Mouse (Mus musculus) embryonic facial prominence, embryonic 15.5 days (tissue): ENCODE measurements around the gene Cfd. TPM values are rescaled to one million over a fixed set of nuclear protein-coding genes. Genes with fewer than 3 reads are reported as not detected.

ENCODE experiments used
- ATAC-seq: fragments of 200-750 bp; cut with Nextera tagmentation; 2 replicates; pipeline ENCODE4 v1.8.0; 2017; ENCODE audit warnings: low read depth, moderate TSS enrichment; ENCODE audit not compliant: insufficient number of reproducible peaks, low FRiP score, low TSS enrichment
- H3K27ac ChIP-seq: fragments of 300-500 bp; sonication (generic); replicated peaks from 2 replicates; pipeline ENCODE4 v1.5.1; 2015; ENCODE audit warnings: mild to moderate bottlenecking, inconsistent platforms
- H3K27me3 ChIP-seq: fragments of 300-500 bp; sonication (generic); 2 replicates; pipeline ENCODE4 v1.6.1; 2015; ENCODE audit warnings: inconsistent platforms
- H3K36me3 ChIP-seq: fragments of 300-500 bp; sonication (generic); 2 replicates; pipeline ENCODE4 v1.6.1; 2015; ENCODE audit warnings: mild to moderate bottlenecking, inconsistent platforms
- H3K4me1 ChIP-seq: fragments of 300-500 bp; sonication (generic); 2 replicates; pipeline ENCODE4 v1.6.1; 2015; ENCODE audit warnings: inconsistent platforms
- H3K4me2 ChIP-seq: fragments of 300-500 bp; sonication (generic); replicated peaks from 2 replicates; pipeline ENCODE4 v1.6.1; 2015; ENCODE audit warnings: mild to moderate bottlenecking, inconsistent platforms
- H3K4me3 ChIP-seq: fragments of 300-500 bp; sonication (generic); replicated peaks from 2 replicates; pipeline ENCODE4 v1.5.1; 2015; ENCODE audit warnings: mild to moderate bottlenecking, inconsistent platforms
- H3K9ac ChIP-seq: fragments of 300-500 bp; sonication (generic); 2 replicates; pipeline ENCODE4 v1.6.1; 2015; ENCODE audit warnings: inconsistent platforms
- H3K9me3 ChIP-seq: fragments of 300-500 bp; sonication (generic); replicated peaks from 2 replicates; pipeline ENCODE4 v1.6.1; 2016; ENCODE audit warnings: inconsistent platforms
- WGBS: fragments of 180-500 bp; shearing (Covaris S2); methylation state at CpG from one replicate; pipeline ENCODE4 v1.1.7; 2015; 5-methylcytosine and 5-hydroxymethylcytosine counted together
- polyA plus RNA-seq: library from polyadenylated mRNA; unstranded; fragments of >200 nt; fragmentation: Nextera tagmentation; extraction: Ambion mirVana; gene quantifications from 2 replicates; pipeline ENCODE4 v1.2.1, GENCODE M21; 2015

Cfd gene
- polyA plus RNA-seq: not detected in 2 replicates

DNA sequence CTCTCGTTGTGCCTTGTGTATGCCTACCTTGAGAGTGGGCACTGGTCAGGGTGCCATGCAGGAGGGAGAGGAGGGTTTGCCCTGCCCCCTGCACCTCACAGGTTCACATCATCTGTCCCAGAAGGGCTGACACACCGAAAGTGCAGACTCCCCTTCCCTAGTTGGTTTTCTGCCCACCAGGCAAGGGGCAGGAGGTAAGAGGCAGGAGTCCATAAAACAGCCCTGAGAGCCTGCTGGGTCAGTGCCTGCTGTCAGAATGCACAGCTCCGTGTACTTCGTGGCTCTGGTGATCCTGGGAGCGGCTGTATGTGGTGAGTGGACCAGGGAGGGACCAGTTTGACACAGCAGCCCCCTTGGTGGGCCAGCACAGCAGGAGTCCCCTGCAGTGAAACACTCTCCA lies at the start of gene Cfd:
Cfd (plus strand) TSS at position 184 of the 400 bp plus-strand sequence.
- Histone ChIP-seq H3K36me3 (peaks cover 12% of the 10 kb centered on the region), H3K9ac (no peak within 1 kb of the TSS), H3K4me3 (no peak within 1 kb of the TSS), H3K9me3 (no peaks in the 10 kb centered on the region), H3K27me3 (no peaks in the 10 kb centered on the region), H3K27ac (no peak within 1 kb of the TSS), H3K4me1 (0 out of 2 replicates have a peak, but pooled peaks cover 4% of the 10 kb centered on the region), H3K4me2 (no peak within 1 kb of the TSS)
- ATAC-seq: no peak
- 36% methylated on average over 5 of the region's 5 CpGs for WGBS

DNA sequence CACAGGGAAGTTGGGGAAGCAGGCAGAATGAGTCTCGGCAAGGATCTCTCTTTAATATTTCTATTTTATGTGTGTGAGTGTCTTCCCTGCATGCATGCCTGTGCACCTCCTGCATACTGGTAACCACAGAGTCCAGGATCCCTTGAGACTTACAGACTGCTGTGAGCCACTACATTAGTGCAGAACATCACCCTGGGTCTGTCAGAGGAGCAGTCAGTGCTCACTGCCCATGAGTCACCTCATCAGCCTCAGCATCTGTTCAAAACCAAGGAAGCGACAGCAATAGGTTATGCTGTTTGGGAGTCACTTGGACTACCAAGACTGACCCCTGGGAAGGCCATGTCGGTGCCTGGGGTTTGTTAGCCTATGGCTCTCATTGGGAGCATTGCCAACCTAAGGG lies 48.3 kb upstream of the Cfd start:
- WGBS: 66% methylated on average over 3 of the region's 3 CpGs
- H3K27ac ChIP-seq: peak overlapping the region; percentile 1; the same call in 1 of the 2 replicates
- H3K4me1 ChIP-seq: peaks cover 30% of the 10 kb centered on the region
- H3K4me3 ChIP-seq: no peak overlapping the region
- H3K9me3 ChIP-seq: no peaks in the 10 kb centered on the region
- H3K36me3 ChIP-seq: no peaks in the 10 kb centered on the region
- no peak overlapping the region for H3K4me2 ChIP-seq
- no peaks in the 10 kb centered on the region for H3K27me3 ChIP-seq
- no peak overlapping the region for H3K9ac ChIP-seq
- ATAC-seq: no peak

DNA sequence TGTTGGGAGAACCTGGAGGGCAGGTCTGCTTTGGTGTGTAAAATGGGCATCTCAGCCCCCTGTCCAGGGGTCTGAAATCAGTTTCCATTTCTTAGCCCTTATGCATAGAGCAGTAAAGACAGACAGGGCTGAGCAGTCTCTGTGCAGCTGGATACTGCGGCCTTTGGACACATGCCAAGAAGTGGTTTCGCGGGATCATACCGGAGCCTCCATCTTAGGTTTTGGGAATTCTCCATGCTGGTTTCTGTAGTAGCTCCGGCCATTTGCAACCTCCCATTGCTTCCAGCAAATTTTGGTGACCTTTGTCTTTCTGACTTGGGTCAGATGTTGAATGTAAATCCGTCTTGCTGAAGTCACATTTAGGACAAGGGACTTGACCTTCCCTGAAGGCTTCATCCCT lies 47.2 kb upstream of the Cfd start:
- no peak for ATAC-seq
- Histone ChIP-seq H3K4me3 (no peak overlapping the region), H3K27me3 (no peaks in the 10 kb centered on the region), H3K27ac (no peak overlapping the region), H3K36me3 (no peaks in the 10 kb centered on the region), H3K4me2 (no peak overlapping the region), H3K9me3 (no peaks in the 10 kb centered on the region), H3K4me1 (peaks cover 30% of the 10 kb centered on the region), H3K9ac (no peak overlapping the region)
- 36% methylated on average over 6 of the region's 6 CpGs for WGBS

DNA sequence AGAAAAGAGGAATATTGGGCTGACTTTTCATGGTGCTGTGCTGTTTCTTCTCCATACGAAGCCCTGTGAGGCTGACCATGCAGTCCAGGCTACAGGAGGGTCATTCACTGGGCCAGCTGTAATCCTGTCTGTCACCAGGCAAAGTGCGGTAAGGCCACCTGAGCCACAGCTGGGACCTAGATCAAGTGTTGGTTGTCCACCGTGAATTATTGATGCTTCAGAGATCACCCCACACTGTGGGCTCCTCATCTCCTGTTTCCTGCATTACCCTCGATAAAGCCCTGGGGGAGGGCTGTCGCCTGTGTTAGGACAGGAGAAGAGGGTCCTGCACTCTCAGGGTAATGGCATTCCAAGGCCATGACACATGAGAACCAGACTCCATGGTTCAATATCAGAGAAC lies 44.1 kb upstream of the Cfd start:
- no peak for ATAC-seq
- Histone ChIP-seq H3K9me3 (no peaks in the 10 kb centered on the region), H3K36me3 (no peaks in the 10 kb centered on the region), H3K4me3 (no peak overlapping the region), H3K4me2 (no peak overlapping the region), H3K9ac (no peak overlapping the region), H3K4me1 (peaks cover 26% of the 10 kb centered on the region), H3K27me3 (no peaks in the 10 kb centered on the region), H3K27ac (no peak overlapping the region)
- WGBS: 54% methylated on average over 5 of the region's 5 CpGs

DNA sequence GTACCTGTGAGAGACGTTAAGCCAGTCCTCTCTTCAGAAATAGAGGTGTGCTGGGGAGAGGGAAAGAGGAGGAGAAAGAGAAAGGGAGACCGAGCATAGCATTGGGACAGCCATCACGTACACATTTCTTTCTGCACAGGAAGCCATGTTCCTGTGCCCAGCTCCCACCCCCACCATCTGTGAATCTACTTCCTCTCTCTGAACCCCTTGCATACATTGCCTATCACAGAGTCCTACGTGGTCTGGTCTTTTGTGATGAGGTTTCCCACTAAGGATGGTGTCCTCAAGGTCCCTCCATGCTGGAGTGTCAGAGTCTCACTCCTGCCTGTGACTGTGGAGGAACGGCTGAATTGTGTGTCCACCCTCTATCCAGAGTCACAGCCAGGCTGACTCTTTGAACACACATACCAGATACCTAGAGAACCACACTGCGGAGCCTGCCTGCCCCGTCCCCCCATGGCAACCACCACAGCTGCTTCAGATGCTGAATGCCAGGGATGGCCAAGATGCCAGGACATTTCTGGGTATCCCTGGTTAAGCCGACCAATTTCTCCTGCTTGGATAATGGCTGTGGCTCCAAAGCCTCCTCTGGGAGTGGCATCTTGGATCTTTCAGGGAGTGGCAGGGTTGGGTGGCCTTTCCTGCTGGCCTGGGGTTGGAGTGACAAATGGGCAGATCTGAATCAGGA lies 40.6 kb upstream of the Cfd start:
- no peak overlapping the region for H3K9ac ChIP-seq
- peaks cover 29% of the 10 kb centered on the region for H3K4me1 ChIP-seq
- no peaks in the 10 kb centered on the region for H3K9me3 ChIP-seq
- no peaks in the 10 kb centered on the region for H3K27me3 ChIP-seq
- H3K4me3 ChIP-seq: no peak overlapping the region
- 79% methylated on average over 8 of the region's 8 CpGs for WGBS
- peak overlapping the region; percentile 41; the same call in 1 of the 2 replicates for H3K27ac ChIP-seq
- no peak for ATAC-seq
- H3K36me3 ChIP-seq: no peaks in the 10 kb centered on the region
- no peak overlapping the region for H3K4me2 ChIP-seq

DNA sequence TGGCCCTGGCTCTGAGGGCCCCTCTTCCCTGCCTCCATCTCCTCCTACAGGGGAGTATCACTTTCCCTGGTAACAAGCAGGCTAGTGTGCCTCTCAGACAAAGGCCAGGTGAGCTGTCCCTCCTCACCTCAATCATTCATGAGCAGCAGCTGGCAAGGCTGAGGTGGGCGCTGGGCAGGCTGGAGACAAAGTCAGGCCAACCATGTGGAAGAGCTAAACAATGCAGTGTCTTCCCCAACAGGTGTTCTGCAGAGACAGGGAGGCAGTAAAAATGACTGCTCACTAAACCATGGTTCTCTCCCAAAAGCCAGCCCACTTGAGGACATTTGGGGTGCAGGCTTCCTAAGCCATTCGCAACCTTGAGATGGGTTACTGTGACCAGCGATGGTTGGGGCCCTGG lies 39.0 kb upstream of the Cfd start:
- H3K27ac ChIP-seq: peak overlapping the region; percentile 100
- H3K36me3 ChIP-seq: peaks cover 4% of the 10 kb centered on the region; the same call in 1 of the 2 replicates
- no peak for ATAC-seq
- H3K4me3 ChIP-seq: 0 out of 2 replicates have a peak overlapping the region, but pooled peaks have one; percentile 97
- H3K27me3 ChIP-seq: no peaks in the 10 kb centered on the region
- H3K4me2 ChIP-seq: peak overlapping the region; percentile 71
- 53% methylated on average over 3 of the region's 3 CpGs for WGBS
- H3K9me3 ChIP-seq: no peaks in the 10 kb centered on the region
- no peak overlapping the region for H3K9ac ChIP-seq
- H3K4me1 ChIP-seq: peaks cover 38% of the 10 kb centered on the region

DNA sequence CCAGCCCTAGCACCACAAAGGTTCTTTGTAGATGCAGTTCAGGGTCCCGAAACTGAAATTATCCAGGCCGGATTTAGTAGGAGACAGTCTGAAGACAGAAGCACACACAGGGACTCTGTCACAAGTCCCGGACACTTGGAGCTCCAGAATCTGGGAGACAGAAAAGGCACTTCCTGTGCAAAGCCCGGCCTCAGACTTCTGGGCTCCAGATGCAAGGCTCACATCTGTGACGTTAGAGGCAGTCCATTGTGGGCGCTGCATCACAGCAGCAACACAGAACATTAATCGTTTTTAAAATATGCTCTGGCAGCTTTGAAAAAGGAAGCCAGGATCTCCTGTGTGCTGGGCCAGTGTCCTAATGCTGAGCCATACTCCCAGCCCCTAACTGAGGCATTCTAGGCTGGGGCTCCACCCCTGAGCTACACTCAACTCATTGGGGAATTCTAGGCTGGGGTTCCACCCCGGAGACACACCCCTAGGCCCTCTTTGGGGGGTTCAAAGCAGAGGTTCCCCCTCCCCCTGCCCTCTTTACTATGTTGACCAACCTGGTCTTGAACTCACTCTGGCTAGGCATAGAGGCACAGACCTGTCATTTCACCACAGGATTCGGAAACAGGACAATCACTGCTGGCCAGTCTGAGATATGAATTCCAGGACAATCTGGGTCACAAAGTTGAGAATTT lies 38.4 kb upstream of the Cfd start:
- Histone ChIP-seq H3K27ac (peak overlapping the region; percentile 100), H3K36me3 (peaks cover 10% of the 10 kb centered on the region; the same call in 1 of the 2 replicates), H3K4me2 (peak overlapping the region; percentile 71), H3K4me3 (peak overlapping the region; percentile 97), H3K9me3 (no peaks in the 10 kb centered on the region), H3K9ac (no peak overlapping the region), H3K4me1 (peaks cover 44% of the 10 kb centered on the region), H3K27me3 (no peaks in the 10 kb centered on the region)
- ATAC-seq: no peak
- WGBS: 29% methylated on average over 9 of the region's 9 CpGs

DNA sequence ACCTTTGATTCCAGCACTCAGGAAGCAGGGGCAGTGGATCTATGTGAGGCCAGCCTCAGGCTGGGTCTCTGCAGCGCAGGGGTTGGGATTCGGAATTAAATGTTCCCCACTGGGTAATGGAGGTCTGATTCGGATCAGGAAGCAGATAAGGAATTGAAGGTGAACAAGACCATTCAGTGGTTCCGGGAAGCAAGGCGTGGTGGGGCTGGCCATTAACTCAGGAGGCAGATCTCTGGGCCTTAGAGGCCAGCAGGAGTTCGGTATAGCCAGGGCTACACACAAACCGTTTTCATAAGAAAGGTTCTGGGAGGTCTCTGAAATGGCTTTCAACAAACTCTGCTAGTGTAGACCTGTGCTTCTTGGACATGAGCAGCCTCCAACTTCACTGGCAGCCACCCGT lies 37.8 kb upstream of the Cfd start:
- Histone ChIP-seq H3K4me1 (peaks cover 49% of the 10 kb centered on the region), H3K36me3 (peaks cover 13% of the 10 kb centered on the region; the same call in 1 of the 2 replicates), H3K9ac (no peak overlapping the region), H3K27ac (peak overlapping the region; percentile 100), H3K4me2 (peak overlapping the region; percentile 71), H3K9me3 (no peaks in the 10 kb centered on the region), H3K4me3 (peak overlapping the region; percentile 97), H3K27me3 (no peaks in the 10 kb centered on the region)
- 17% methylated on average over 8 of the region's 8 CpGs for WGBS
- no peak for ATAC-seq

DNA sequence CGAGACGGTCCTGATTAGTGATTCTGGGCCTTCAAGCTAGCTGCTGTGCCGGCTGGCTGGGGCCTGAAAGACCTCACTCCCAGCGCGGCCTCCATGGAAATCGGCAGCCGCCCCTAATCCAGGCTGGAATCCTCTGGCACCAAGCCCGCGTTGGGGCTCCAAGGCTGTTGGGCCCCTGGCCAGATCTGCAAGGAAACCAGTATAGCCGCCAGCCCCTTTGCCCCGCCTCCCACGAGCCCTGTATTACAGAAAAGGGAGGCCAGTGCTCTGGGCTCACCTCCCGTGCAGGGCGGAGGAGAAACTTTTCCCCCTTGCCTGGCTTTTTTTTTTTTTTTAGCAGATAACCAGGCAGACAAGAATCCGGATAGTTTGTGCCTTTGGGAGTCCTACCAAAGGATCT lies 37.3 kb upstream of the Cfd start:
- H3K4me1 ChIP-seq: peaks cover 55% of the 10 kb centered on the region
- H3K36me3 ChIP-seq: peaks cover 13% of the 10 kb centered on the region; the same call in 1 of the 2 replicates
- peak overlapping the region; percentile 100 for H3K27ac ChIP-seq
- ATAC-seq: peak; percentile 75
- peak overlapping the region; percentile 39 for H3K9ac ChIP-seq
- H3K4me2 ChIP-seq: peak overlapping the region; percentile 71
- no peaks in the 10 kb centered on the region for H3K9me3 ChIP-seq
- 0% methylated on average over 15 of the region's 15 CpGs for WGBS
- no peaks in the 10 kb centered on the region for H3K27me3 ChIP-seq
- peak overlapping the region; percentile 97 for H3K4me3 ChIP-seq

DNA sequence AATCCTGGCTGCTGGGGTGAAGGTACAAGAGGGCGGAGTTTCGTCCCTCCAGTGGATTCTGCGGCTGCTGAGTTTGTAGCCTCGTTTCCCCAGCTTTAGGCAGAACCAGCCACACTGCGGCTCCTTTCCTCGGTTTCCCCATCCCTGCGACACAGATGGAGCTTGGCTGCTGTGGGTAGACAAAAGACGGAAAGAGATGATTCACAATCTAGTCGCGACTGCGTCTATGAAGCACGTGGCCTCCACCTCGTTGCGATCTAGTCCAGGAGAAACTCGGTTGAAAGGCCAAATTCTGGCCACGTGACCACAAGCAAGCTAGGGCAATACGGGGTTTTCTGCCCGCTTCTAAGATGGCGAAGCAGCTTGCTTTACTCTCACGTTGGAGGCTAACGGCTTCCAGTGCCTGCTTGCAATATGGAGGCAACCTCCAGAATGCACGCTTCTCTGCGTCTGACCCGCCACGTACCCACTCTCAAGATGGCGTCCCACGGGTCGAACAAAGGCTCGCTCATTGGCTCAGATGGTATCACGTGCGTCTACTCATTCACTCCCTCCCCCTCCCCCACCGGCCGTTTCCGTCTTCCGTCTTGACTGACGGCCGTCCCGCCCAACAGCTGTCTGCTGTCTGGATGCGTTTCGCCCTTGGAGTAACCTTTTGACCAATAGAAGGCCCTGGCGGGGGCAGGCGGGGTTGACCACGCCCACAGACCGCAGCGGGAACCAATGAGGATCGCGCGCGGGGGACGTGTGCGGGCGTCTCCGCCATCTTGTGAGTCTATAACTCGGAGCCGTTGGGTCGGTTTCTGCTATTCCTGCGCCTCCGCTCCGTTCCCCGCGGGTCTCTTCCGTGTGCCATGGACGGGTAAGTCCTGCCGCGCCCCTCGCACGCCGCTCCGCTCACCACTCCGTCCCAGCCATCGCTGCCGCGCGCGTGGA lies 36.5 kb upstream of the Cfd start, which contains the start of gene Ptbp1:
Ptbp1 (plus strand) TSS at position 568 of the 936 bp plus-strand sequence.
- Histone ChIP-seq H3K4me2 (peak within 1 kb of the TSS; percentile 91), H3K27me3 (no peaks in the 10 kb centered on the region), H3K9ac (peak within 1 kb of the TSS; percentile 100), H3K4me3 (peak within 1 kb of the TSS; percentile 97), H3K4me1 (peaks cover 62% of the 10 kb centered on the region), H3K9me3 (no peaks in the 10 kb centered on the region), H3K36me3 (peaks cover 20% of the 10 kb centered on the region), H3K27ac (peak within 1 kb of the TSS; percentile 100)
- peak; percentile 92 for ATAC-seq
- WGBS: under 1% methylated on average over 75 of the region's 75 CpGs
